Mouse (Mus musculus): ENCODE data around the gene Lrrc45. TPM values are rescaled to one million over a fixed set of nuclear protein-coding genes. Genes with fewer than 3 reads are reported as not detected.
A peak's percentile ranks its signal among the peaks of the same experiment; 100 is the strongest.

Lrrc45 gene
- polyA plus RNA-seq, 1 experiment from 2014 or later = 44.9 TPM

- no peak for DNase-seq (ENCODE audit: low spot score)
- H3K4me2 ChIP-seq (ENCODE audit: low read length) = no peak overlapping the region
- H3K4me1 ChIP-seq (replicated peaks; ENCODE audit: control insufficient read depth, insufficient read depth, low read length) = peaks cover 29% of the 10 kb centered on the region
- no peaks in the 10 kb centered on the region for H3K27me3 ChIP-seq (replicated peaks; ENCODE audit: control insufficient read depth, insufficient read depth, low read length)
- H3K9ac ChIP-seq (ENCODE audit: low read length) = no peak overlapping the region
- no peak for ATAC-seq (replicated peaks; ENCODE audit: low FRiP score, low TSS enrichment, low read depth)
- H3K27ac ChIP-seq (ENCODE audit: low read depth) = no peak overlapping the region
- H3K4me3 ChIP-seq (ENCODE audit: low read depth, low read length) = no peak overlapping the region
- H3K36me3 ChIP-seq (ENCODE audit: control insufficient read depth, insufficient read depth, low read length) = peaks cover 14% of the 10 kb centered on the region
- H3K9me3 ChIP-seq (ENCODE audit: control insufficient read depth, low read length) = no peaks in the 10 kb centered on the region
- WGBS = 56% methylated on average over 2 of the region's 2 CpGs
Observed at GRCm38 (mm10) chr11:120709551-120709950, 4.2 kb upstream of the Lrrc45 start.

DNA sequence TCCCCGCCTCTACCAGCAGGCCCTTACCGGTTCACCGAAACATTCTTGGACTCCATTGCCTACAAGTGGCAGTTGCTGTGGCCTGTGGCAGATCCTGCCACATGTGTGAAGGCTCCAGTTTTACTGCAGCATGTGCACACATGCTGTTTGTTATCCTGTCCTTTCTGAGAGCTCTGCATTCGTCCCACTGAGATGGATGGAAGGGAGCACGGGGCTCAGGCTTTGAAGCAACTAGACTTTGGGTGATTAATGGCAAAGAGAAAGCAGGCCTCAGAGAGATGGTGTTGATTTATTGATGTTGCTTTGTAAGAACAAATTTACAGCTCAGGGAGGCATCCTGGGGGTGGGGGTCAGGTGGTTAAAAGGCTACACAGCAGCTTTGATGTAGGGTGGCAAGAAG lies 3.1 kb upstream of the Lrrc45 start:
- no peak overlapping the region for H3K9ac ChIP-seq (ENCODE audit: low read length)
- WGBS = 59% methylated on average over 5 of the region's 5 CpGs
- H3K27ac ChIP-seq (ENCODE audit: low read depth) = no peak overlapping the region
- no peaks in the 10 kb centered on the region for H3K27me3 ChIP-seq (replicated peaks; ENCODE audit: control insufficient read depth, insufficient read depth, low read length)
- H3K9me3 ChIP-seq (ENCODE audit: control insufficient read depth, low read length) = no peaks in the 10 kb centered on the region
- H3K4me2 ChIP-seq (ENCODE audit: low read length) = no peak overlapping the region
- DNase-seq (ENCODE audit: low spot score) (no peak), ATAC-seq (replicated peaks; ENCODE audit: low FRiP score, low TSS enrichment, low read depth) (no peak)
- no peak overlapping the region for H3K4me3 ChIP-seq (ENCODE audit: low read depth, low read length)
- peaks cover 19% of the 10 kb centered on the region for H3K36me3 ChIP-seq (ENCODE audit: control insufficient read depth, insufficient read depth, low read length)
- H3K4me1 ChIP-seq (replicated peaks; ENCODE audit: control insufficient read depth, insufficient read depth, low read length) = peaks cover 27% of the 10 kb centered on the region

- DNase-seq (ENCODE audit: low spot score) = no peak
- Histone ChIP-seq H3K36me3 (ENCODE audit: control insufficient read depth, insufficient read depth, low read length) (peaks cover 31% of the 10 kb centered on the region), H3K9me3 (ENCODE audit: control insufficient read depth, low read length) (no peaks in the 10 kb centered on the region), H3K27ac (ENCODE audit: low read depth) (no peak overlapping the region), H3K9ac (ENCODE audit: low read length) (no peak overlapping the region), H3K4me3 (ENCODE audit: low read depth, low read length) (no peak overlapping the region), H3K4me1 (replicated peaks; ENCODE audit: control insufficient read depth, insufficient read depth, low read length) (peaks cover 21% of the 10 kb centered on the region), H3K4me2 (ENCODE audit: low read length) (peak overlapping the region; percentile 68), H3K27me3 (replicated peaks; ENCODE audit: control insufficient read depth, insufficient read depth, low read length) (no peaks in the 10 kb centered on the region)
- 49% methylated on average over 8 of the region's 8 CpGs for WGBS
- ATAC-seq (replicated peaks; ENCODE audit: low FRiP score, low TSS enrichment, low read depth) = no peak
Observed at GRCm38 (mm10) chr11:120711980-120712604, 1.6 kb upstream of the Lrrc45 start.

GRCm38 (mm10) chr11:120712771-120713568 lies 755 bp upstream of the Lrrc45 start:
- ATAC-seq (replicated peaks; ENCODE audit: low FRiP score, low TSS enrichment, low read depth) (peak; percentile 53), DNase-seq (ENCODE audit: low spot score) (peak; percentile 93)
- H3K4me2 ChIP-seq (ENCODE audit: low read length) = peak overlapping the region; percentile 68
- H3K9me3 ChIP-seq (ENCODE audit: control insufficient read depth, low read length) = no peaks in the 10 kb centered on the region
- peaks cover 40% of the 10 kb centered on the region for H3K36me3 ChIP-seq (ENCODE audit: control insufficient read depth, insufficient read depth, low read length)
- H3K4me1 ChIP-seq (replicated peaks; ENCODE audit: control insufficient read depth, insufficient read depth, low read length) = peaks cover 15% of the 10 kb centered on the region
- peak overlapping the region; percentile 73 for H3K4me3 ChIP-seq (ENCODE audit: low read depth, low read length)
- H3K9ac ChIP-seq (ENCODE audit: low read length) = peak overlapping the region; percentile 64
- WGBS = under 1% methylated on average over 38 of the region's 38 CpGs
- peak overlapping the region; percentile 22 for H3K27ac ChIP-seq (ENCODE audit: low read depth)
- no peaks in the 10 kb centered on the region for H3K27me3 ChIP-seq (replicated peaks; ENCODE audit: control insufficient read depth, insufficient read depth, low read length)

DNA sequence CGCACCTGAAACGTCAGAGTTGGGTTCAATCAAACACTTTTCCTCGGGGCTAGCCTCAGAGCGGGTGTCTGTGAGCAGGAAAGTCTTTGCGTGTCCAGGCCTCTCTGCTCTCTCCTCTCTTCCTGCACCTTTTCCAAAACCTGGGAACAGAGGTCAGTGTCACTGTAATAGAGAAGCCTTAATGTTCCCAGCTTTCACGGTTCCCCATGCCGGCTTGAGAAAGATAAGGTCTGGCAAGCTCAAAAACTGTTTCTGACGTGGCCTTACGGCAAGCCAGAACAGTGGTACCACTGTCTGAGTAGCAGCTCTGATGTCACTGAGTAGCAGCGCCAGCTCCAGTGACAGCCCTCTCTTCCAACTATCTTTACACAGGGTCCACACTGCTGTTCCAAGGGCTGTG lies 821 bp downstream of the Lrrc45 start:
- Histone ChIP-seq H3K4me3 (ENCODE audit: low read depth, low read length) (peak overlapping the region; percentile 73), H3K9ac (ENCODE audit: low read length) (peak overlapping the region; percentile 64), H3K36me3 (ENCODE audit: control insufficient read depth, insufficient read depth, low read length) (peaks cover 52% of the 10 kb centered on the region), H3K9me3 (ENCODE audit: control insufficient read depth, low read length) (no peaks in the 10 kb centered on the region), H3K27ac (ENCODE audit: low read depth) (no peak overlapping the region), H3K4me1 (replicated peaks; ENCODE audit: control insufficient read depth, insufficient read depth, low read length) (peaks cover 15% of the 10 kb centered on the region), H3K4me2 (ENCODE audit: low read length) (peak overlapping the region; percentile 68), H3K27me3 (replicated peaks; ENCODE audit: control insufficient read depth, insufficient read depth, low read length) (no peaks in the 10 kb centered on the region)
- DNase-seq (ENCODE audit: low spot score) (no peak), ATAC-seq (replicated peaks; ENCODE audit: low FRiP score, low TSS enrichment, low read depth) (no peak)
- 52% methylated on average over 10 of the region's 10 CpGs for WGBS

GRCm38 (mm10) chr11:120715131-120715530 lies 1.4 kb downstream of the Lrrc45 start:
- ATAC-seq (replicated peaks; ENCODE audit: low FRiP score, low TSS enrichment, low read depth) = no peak
- H3K4me3 ChIP-seq (ENCODE audit: low read depth, low read length) = no peak overlapping the region
- H3K27me3 ChIP-seq (replicated peaks; ENCODE audit: control insufficient read depth, insufficient read depth, low read length) = no peaks in the 10 kb centered on the region
- H3K36me3 ChIP-seq (ENCODE audit: control insufficient read depth, insufficient read depth, low read length) = peaks cover 51% of the 10 kb centered on the region
- no peak overlapping the region for H3K27ac ChIP-seq (ENCODE audit: low read depth)
- H3K4me1 ChIP-seq (replicated peaks; ENCODE audit: control insufficient read depth, insufficient read depth, low read length) = peaks cover 15% of the 10 kb centered on the region
- peak overlapping the region; percentile 64; the same call in 1 of the 2 replicates for H3K9ac ChIP-seq (ENCODE audit: low read length)
- H3K9me3 ChIP-seq (ENCODE audit: control insufficient read depth, low read length) = no peaks in the 10 kb centered on the region
- no peak for DNase-seq (ENCODE audit: low spot score)
- WGBS = 90% methylated on average over 9 of the region's 9 CpGs
- no peak overlapping the region; the same call in 1 of the 2 replicates for H3K4me2 ChIP-seq (ENCODE audit: low read length)

DNA sequence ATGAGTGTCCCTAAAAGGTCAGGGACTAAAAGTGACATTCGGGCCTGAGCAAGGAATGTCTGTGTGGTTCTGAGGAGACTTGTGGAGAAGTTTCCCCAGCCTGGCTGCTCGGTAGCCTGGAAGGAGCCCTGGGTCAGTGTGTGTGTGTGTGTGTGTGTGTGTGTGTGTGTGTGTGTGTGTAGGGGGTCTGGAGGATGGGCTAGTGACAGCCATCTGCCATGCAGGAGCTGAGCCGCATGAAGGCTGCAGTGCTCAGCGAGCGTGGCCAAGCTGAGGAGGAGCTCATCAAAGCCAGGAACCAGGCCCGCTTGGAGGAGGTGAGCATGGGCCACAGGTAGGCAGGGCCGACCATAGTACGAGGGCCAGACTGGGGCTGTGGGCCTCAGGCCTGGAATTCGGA lies 5.5 kb downstream of the Lrrc45 start:
- 88% methylated on average over 9 of the region's 9 CpGs for WGBS

DNA sequence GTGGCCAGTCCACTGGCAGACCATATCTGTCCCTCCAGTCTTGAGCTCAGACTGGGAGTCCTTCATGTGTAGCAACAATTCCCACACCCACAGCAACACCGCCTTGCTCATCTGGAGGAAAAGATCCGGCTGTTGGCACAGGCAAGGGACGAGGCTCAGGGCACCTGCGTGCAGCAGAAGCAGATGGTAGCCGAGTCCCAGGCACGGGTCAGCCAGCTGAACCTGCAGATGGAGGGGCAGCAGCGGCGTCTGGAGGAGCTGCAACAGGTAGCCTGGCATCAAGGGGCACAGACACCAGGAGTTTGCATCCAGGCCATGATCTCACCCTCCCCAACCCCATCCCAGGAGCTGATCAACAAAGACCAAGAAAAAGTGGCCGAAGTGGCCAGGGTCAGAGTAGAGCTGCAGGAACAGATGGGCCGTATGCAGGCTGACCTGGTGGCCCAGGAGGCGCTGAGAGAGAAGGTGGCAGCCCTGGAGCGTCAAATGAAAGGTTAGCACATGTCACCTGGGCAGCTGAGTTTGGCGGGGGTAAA lies 6.2 kb downstream of the Lrrc45 start:
- Histone ChIP-seq H3K27ac (ENCODE audit: low read depth) (no peak overlapping the region), H3K4me2 (ENCODE audit: low read length) (no peak overlapping the region), H3K4me3 (ENCODE audit: low read depth, low read length) (no peak overlapping the region), H3K36me3 (ENCODE audit: control insufficient read depth, insufficient read depth, low read length) (peaks cover 43% of the 10 kb centered on the region), H3K4me1 (replicated peaks; ENCODE audit: control insufficient read depth, insufficient read depth, low read length) (peaks cover 16% of the 10 kb centered on the region), H3K27me3 (replicated peaks; ENCODE audit: control insufficient read depth, insufficient read depth, low read length) (peaks cover 8% of the 10 kb centered on the region; the same call in 1 of the 2 replicates), H3K9me3 (ENCODE audit: control insufficient read depth, low read length) (no peaks in the 10 kb centered on the region), H3K9ac (ENCODE audit: low read length) (no peak overlapping the region)
- WGBS = 87% methylated on average over 13 of the region's 13 CpGs
- ATAC-seq (replicated peaks; ENCODE audit: low FRiP score, low TSS enrichment, low read depth) (no peak), DNase-seq (ENCODE audit: low spot score) (no peak)

More for the DNA sequence above, 5.5 kb downstream of the Lrrc45 start:
- no peak overlapping the region for H3K4me2 ChIP-seq (ENCODE audit: low read length)
- peaks cover 8% of the 10 kb centered on the region; the same call in 1 of the 2 replicates for H3K27me3 ChIP-seq (replicated peaks; ENCODE audit: control insufficient read depth, insufficient read depth, low read length)
- no peak overlapping the region for H3K4me3 ChIP-seq (ENCODE audit: low read depth, low read length)
- H3K36me3 ChIP-seq (ENCODE audit: control insufficient read depth, insufficient read depth, low read length) = peaks cover 43% of the 10 kb centered on the region
- peaks cover 23% of the 10 kb centered on the region for H3K4me1 ChIP-seq (replicated peaks; ENCODE audit: control insufficient read depth, insufficient read depth, low read length)
- no peak for ATAC-seq (replicated peaks; ENCODE audit: low FRiP score, low TSS enrichment, low read depth)
- H3K9ac ChIP-seq (ENCODE audit: low read length) = no peak overlapping the region
- no peak overlapping the region for H3K27ac ChIP-seq (ENCODE audit: low read depth)
- H3K9me3 ChIP-seq (ENCODE audit: control insufficient read depth, low read length) = no peaks in the 10 kb centered on the region
- no peak for DNase-seq (ENCODE audit: low spot score)
